Mouse (Mus musculus) layer of hippocampus, adult 2 months (tissue): Measurements from ENCODE around the gene Kcnab2. TPM values are rescaled to one million over a fixed set of nuclear protein-coding genes. Genes with fewer than 3 reads are reported as not detected.

ENCODE experiments used
- DNase-seq, 2 experiments: peaks; one replicate each; pipeline ENCODE4 v3.0.0; 2022; ENCODE audit warnings: low spot score in 2 of 2
- H3K27ac ChIP-seq: fragments of 200-600 bp; 2 replicates; pipeline ENCODE4 v1.8.1; 2022
- H3K4me3 ChIP-seq: fragments of 200-600 bp; 2 replicates; pipeline ENCODE4 v1.8.1; 2022; ENCODE audit warnings: mild to moderate bottlenecking
- CTCF ChIP-seq: fragments of 200-600 bp; conservative IDR thresholded peaks from 2 replicates; pipeline ENCODE4 v1.8.1; 2022; ENCODE audit warnings: antibody characterized with exemption, mild to moderate bottlenecking, moderate library complexity
- total RNA-seq, 2 experiments: library from RNA; stranded (reverse); gene quantifications; 2 replicates each; pipeline ENCODE4 v1.2.3; 2021

The Kcnab2 gene
- total RNA-seq, 2 experiments from 2014 or later: 740 to 785 TPM

DNA sequence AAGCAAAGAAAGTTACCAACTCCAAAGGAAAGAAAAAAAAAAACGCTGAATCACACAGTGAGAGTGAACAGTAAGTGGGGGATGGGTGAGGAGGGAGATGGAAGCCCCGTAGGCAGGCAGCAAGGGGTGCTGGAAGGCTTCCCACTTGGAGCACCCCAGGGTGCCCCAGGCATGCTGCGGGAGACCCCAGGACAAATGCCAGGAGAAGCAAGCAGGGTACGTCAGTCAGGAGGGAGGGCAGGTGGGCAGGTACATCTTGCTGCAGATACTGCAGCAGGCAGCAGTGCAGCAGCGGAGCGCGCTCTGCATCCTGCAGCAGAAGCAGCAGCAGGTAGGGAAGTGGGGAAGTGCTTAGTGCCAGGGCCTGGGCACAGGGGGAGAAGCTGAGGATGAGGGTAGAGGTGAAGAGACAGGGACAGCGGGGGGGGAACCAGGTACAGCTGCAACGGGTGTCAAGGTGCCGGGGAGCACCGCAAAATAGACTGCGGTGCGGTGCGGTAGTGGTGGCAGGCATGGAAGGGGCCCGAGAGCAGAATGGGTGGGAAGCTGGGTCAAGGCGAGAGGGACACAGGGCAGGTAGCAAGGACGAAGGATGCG, 1.1 kb downstream of the Kcnab2 start, which contains the start of gene Nphp4:
TSS of gene Nphp4 (plus strand) at position 280 of the 597 bp plus-strand sequence.
- no peak for DNase-seq
- TF ChIP-seq CTCF: no peak
- Histone ChIP-seq H3K27ac (peak within 1 kb of the TSS; percentile 100), H3K4me3 (peak within 1 kb of the TSS; percentile 69)

DNA sequence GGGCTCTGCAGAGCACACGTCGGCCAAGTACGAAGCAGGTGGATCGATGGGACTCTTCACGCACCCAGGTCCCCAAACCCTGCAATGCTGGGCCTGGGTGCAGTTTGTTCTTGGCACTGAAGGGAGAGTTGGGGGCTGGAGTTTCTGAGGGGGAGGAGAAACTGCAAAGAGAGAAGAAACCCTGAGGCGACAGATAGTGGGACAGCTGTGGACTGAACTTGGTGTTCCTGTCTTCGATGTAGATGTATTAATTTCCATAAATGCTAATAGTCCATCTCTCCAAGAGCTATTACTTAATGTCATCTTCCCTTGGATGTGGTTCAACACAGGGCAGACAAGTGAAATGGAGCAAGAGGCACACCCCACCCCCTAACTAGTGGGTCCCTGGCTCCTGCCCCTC, 1.7 kb downstream of the Kcnab2 start:
- Histone ChIP-seq H3K27ac (peak overlapping the region; percentile 97), H3K4me3 (peak overlapping the region; percentile 69)
- peak; percentile 62 to 71 for DNase-seq
- no peak for TF ChIP-seq CTCF

DNA sequence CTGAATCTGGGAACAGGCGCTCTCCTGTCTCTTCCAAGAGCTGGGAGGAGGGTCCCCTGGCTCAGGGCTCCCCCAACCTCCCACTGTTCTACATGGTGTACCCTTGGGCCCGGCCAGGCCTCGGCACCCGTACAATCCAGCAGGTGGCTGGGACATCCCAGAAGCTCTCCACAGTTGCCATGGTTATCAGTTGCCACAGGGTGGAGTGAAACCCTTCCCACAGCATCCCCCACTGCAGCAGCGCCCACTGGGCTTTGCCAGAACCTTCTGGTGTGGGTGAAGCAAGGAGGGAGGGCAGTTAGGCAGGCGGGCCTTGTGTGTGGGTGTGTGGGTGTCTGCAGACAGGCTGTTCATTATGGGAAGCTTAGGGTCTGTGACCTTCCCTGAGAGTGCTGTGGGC, 9.7 kb downstream of the Kcnab2 start:
- DNase-seq: peak; percentile 80 to 88
- TF ChIP-seq CTCF: peak; percentile 15; the same call in 1 of the 2 replicates
- H3K27ac ChIP-seq: peak overlapping the region; percentile 89
- no peak overlapping the region for H3K4me3 ChIP-seq

DNA sequence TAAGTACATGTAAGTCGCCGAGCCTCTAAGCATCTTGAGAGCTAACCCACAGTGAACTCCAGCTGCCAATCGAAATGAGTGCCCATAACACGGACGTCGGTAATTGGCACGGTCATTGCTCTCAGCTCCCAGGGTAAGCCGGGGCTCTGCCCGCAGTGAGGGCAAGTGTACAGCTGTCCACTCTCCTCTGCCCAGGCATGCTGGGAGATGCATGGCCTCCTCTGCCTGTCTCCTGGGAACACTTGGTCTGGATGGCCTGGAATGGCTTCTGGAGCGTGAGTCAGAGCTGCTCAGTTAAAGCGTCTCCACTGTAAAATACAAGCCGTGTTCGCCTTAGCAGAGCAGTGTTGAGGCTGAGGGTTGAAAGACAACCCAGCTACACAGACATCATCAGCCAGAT, 11.1 kb downstream of the Kcnab2 start:
- no peak for TF ChIP-seq CTCF
- H3K4me3 ChIP-seq: no peak overlapping the region
- peak overlapping the region; percentile 89 for H3K27ac ChIP-seq
- no peak for DNase-seq

DNA sequence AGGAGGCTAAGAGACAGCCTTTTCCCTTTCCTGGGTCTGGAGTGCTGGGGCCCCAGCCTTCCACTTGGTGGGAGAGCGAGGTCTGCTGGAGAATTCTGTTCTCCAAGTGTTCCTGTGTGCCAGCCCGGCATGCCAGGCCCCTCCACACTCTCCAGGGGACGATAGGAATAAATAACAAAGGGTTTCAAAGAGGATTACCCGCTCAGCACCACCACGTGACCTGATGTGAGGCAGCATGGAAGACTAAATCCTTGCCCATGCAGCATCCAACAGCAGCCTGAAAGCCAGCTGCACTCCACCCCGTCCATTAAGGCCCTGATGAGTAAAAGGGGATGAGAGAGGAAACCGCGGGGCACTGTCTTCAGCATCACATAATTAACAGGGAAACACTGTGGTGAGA, 12.6 kb downstream of the Kcnab2 start:
- Histone ChIP-seq H3K4me3 (no peak overlapping the region), H3K27ac (peak overlapping the region; percentile 89)
- DNase-seq: no peak
- no peak for TF ChIP-seq CTCF

DNA sequence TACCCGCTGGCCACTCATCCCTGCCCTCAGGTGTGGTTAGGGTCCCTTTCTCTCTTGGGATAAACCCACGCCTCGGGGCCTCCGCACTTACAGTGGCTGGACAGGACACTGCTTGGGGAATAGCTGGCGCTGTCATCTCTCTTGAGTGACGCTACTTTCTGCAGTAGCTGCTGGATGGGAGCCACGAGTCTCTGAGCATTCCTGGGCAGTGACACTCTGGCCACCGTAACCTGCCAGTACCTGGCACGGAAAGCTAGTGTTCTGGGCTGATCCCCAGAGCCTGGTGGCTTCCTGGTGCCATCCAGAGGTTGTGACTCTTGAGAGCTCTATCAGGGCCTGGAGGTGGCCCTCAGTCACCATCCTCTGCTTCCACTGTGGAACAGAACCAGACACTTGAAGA, 14.5 kb downstream of the Kcnab2 start:
- no peak for TF ChIP-seq CTCF
- Histone ChIP-seq H3K27ac (peak overlapping the region; percentile 97), H3K4me3 (no peak overlapping the region)
- no peak for DNase-seq

DNA sequence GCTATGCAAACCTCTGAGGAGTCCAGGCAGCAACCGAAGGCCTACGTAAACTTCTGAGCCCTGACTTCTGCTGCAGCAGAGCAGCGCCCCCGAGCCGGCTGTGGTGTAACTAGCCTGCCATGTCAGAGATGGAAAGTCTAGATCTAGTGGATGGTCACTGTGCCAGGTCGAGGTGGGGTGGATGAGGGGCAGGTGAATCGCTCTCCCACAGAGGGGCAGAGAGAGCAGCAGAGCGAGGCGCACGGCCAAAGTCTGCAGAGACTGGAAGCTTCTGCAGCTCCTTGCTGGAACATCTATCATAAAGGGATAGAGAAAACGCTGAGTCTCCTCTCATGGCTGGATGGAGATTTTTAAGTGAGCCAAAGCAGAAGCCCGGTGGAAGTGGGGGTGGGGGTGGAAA, 15.2 kb downstream of the Kcnab2 start:
- Histone ChIP-seq H3K4me3 (no peak overlapping the region), H3K27ac (peak overlapping the region; percentile 97)
- no peak for DNase-seq
- TF ChIP-seq CTCF: no peak

DNA sequence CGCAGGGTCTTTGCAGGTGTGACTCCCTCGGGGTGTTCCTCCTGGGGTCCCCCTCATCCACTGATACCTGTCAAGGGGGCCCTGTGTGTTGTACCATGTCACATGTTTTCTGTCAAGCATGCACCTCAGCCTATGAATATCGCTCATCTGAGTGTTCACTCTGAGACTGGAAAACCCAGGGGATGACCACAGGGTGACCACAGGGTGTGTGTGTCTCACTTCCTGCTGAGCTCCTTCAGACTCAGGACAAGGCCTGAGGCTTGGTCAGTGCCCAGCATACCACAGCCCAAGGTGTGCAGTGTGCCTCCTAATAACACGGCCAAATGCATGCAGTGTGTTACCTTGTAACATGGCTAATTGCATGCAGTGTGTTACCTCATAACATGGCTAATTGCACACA, 20.0 kb downstream of the Kcnab2 start:
- no peak for DNase-seq
- Histone ChIP-seq H3K4me3 (no peak overlapping the region), H3K27ac (peak overlapping the region; percentile 97)
- no peak for TF ChIP-seq CTCF

DNA sequence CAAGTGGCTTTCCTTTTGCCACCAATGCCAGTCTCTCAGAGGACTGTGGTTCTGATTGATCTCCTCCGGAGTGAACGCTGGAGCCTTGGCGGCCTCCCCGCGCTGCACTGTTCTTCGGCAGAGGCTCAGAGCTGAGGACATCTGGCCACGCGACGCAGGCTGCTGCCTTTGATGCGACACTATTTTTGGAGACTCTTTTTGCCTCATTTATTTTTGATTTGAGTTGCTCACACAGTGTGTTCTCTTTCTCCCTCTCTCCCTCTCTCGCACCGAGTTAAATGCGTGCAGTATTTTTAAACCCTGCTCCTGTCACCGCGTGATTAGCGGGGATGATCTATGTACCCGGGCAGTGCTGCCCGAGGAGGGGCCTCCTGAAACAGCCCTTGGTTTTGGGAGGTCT, 21.1 kb downstream of the Kcnab2 start:
- TF ChIP-seq CTCF: no peak

DNA sequence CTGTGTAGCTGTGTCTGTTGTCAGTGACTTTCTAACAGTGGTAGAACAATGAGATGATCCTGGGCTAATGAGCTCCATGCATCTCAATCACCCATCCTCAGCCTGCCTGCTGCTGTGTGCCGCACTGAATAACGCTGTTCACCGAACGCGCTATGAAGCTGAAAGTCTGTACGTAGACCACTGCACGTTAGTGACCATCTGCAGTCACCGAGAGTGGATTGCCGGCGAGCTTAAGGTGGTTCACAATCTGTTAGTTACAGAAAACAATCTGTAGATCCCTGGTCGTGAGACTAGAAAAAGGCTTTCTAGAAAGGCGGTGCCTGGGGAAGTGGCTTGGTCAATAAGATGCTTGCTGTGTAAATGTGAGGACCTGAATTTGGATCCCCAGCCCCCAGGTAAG, 23.5 kb downstream of the Kcnab2 start:
- Histone ChIP-seq H3K4me3 (no peak overlapping the region), H3K27ac (peak overlapping the region; percentile 97)
- TF ChIP-seq CTCF: no peak

More for the DNA sequence above, 21.1 kb downstream of the Kcnab2 start:
- Histone ChIP-seq H3K27ac (peak overlapping the region; percentile 97), H3K4me3 (peak overlapping the region; percentile 24; the same call in 1 of the 2 replicates)
- DNase-seq: peak; percentile 69 to 75

DNA sequence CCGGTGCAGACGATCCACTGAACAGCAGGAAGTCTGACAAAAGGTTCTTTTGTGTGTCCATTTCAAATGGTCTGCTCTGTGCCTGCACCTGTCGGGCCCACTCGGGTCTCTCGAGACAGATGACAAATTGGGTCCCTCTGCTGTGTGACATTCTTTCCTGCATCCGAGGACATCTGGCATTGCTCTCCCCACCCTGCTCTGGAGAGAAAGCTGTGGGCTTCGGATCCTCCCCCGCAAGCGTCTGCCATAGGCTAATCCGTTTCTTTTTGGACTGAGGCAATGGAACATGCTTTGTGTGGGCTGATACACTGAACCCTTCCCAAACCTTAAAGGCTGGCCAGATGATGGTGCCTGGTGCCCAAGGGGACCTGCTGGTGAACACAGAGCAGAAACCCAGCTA, 24.6 kb downstream of the Kcnab2 start:
- Histone ChIP-seq H3K27ac (peak overlapping the region; percentile 97), H3K4me3 (peak overlapping the region; percentile 17; the same call in 1 of the 2 replicates)
- TF ChIP-seq CTCF: no peak
- peak; percentile 85 to 92 for DNase-seq

More for the DNA sequence above, 23.5 kb downstream of the Kcnab2 start:
- no peak for DNase-seq

DNA sequence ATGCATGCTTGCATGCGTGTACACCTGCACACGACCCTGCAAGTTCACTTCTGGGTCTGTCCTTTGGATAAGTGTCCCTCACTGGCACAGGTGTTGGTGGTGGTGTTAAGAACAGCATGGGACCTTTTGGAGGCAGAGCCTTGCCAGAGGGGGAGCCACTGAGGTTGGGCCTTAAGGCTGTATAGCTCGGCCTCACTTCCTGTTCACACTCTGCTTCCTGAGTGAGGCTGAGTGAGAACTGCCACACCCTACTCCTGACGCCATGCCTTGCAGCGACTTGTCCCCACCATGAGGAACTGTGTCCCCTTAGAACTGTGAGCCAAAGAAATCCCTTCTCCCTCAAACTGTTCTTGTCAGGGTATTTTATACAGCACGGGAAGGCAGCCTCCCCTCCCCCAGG, 26.3 kb downstream of the Kcnab2 start:
- Histone ChIP-seq H3K27ac (peak overlapping the region; percentile 97), H3K4me3 (no peak overlapping the region)
- no peak for DNase-seq
- TF ChIP-seq CTCF: peak; percentile 27; the same call in 1 of the 2 replicates

DNA sequence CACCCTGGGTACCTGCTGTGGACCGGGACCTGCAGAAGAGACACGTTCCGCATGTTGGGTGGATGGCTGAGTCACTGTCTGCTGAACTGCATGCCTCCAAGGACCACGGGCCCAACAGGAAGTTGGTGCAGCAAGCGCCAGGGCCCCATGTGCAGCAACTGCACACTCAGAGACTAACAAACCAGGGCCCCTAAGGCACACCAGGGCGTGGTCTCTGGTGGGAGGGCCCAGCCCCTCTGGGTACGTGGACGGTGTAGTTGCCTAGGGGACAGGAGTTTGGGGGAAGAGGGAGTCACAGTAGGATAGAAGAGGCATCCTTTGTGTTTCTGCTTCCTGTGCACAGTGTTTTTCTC, 29.0 kb downstream of the Kcnab2 start:
- H3K4me3 ChIP-seq: no peak overlapping the region
- peak overlapping the region; percentile 85 for H3K27ac ChIP-seq
- no peak for TF ChIP-seq CTCF
- no peak for DNase-seq
